Mouse (Mus musculus): Measurements from ENCODE around the gene Phc2.

The Phc2 gene

GRCm38 (mm10) chr4:128742379-128742970 is 88.0 kb downstream of the Phc2 start:
- DNase-seq (ENCODE audit: low read depth): no peak

- DNase-seq (ENCODE audit: low read depth): no peak
Observed at GRCm38 (mm10) chr4:128743031-128743626, 88.6 kb downstream of the Phc2 start.

GRCm38 (mm10) chr4:128745160-128745559 is 90.7 kb downstream of the Phc2 start:
- DNase-seq (ENCODE audit: low read depth): no peak

GRCm38 (mm10) chr4:128747614-128748270 is 93.2 kb downstream of the Phc2 start:
- DNase-seq (ENCODE audit: low read depth): no peak

- no peak for DNase-seq (ENCODE audit: low read depth)
Observed at GRCm38 (mm10) chr4:128748309-128748708, 93.8 kb downstream of the Phc2 start.

GRCm38 (mm10) chr4:128751006-128751405 is 96.5 kb downstream of the Phc2 start:
- no peak for DNase-seq (ENCODE audit: low read depth)

GRCm38 (mm10) chr4:128752031-128752757 is 97.7 kb downstream of the Phc2 start:
- DNase-seq (ENCODE audit: low read depth): no peak

- no peak for DNase-seq (ENCODE audit: low read depth)
Observed at GRCm38 (mm10) chr4:128753571-128753970, 99.1 kb downstream of the Phc2 start.

GRCm38 (mm10) chr4:128755064-128755463 is 100.6 kb downstream of the Phc2 start, which contains the start of gene A3galt2:
A3galt2 (plus strand) TSS chr4:128755364.
- DNase-seq (ENCODE audit: low read depth): no peak

- no peak for DNase-seq (ENCODE audit: low read depth)
Observed at GRCm38 (mm10) chr4:128755900-128756299, 101.4 kb downstream of the Phc2 start.

- no peak for DNase-seq (ENCODE audit: low read depth)
Observed at GRCm38 (mm10) chr4:128759214-128759613, 104.7 kb downstream of the Phc2 start.

- DNase-seq (ENCODE audit: low read depth): no peak
Observed at GRCm38 (mm10) chr4:128760029-128760428, 105.5 kb downstream of the Phc2 start.

GRCm38 (mm10) chr4:128766929-128767328 is 112.4 kb downstream of the Phc2 start:
- DNase-seq (ENCODE audit: low read depth): no peak

GRCm38 (mm10) chr4:128768120-128768519 is 113.6 kb downstream of the Phc2 start:
- no peak for DNase-seq (ENCODE audit: low read depth)

GRCm38 (mm10) chr4:128769569-128770355 is 115.3 kb downstream of the Phc2 start:
- DNase-seq (ENCODE audit: low read depth): no peak

- no peak for DNase-seq (ENCODE audit: low read depth)
Observed at GRCm38 (mm10) chr4:128770698-128771097, 116.2 kb downstream of the Phc2 start.

GRCm38 (mm10) chr4:128773820-128774219 is 119.3 kb downstream of the Phc2 start:
- DNase-seq (ENCODE audit: low read depth): no peak

GRCm38 (mm10) chr4:128774467-128774866 is 120.0 kb downstream of the Phc2 start:
- DNase-seq (ENCODE audit: low read depth): peak; percentile 76

- DNase-seq (ENCODE audit: low read depth): peak; percentile 80
Observed at GRCm38 (mm10) chr4:128776568-128777289, 122.2 kb downstream of the Phc2 start.

- no peak for DNase-seq (ENCODE audit: low read depth)
Observed at GRCm38 (mm10) chr4:128777593-128777992, 123.1 kb downstream of the Phc2 start.

- DNase-seq (ENCODE audit: low read depth): no peak
Observed at GRCm38 (mm10) chr4:128782037-128782436, 127.5 kb downstream of the Phc2 start.

All from naive thymus-derived CD4-positive, alpha-beta T cell, adult 2 months (primary cell).